Mouse (Mus musculus): ENCODE measurements around the gene Tmem88.

Tmem88 gene

DNA sequence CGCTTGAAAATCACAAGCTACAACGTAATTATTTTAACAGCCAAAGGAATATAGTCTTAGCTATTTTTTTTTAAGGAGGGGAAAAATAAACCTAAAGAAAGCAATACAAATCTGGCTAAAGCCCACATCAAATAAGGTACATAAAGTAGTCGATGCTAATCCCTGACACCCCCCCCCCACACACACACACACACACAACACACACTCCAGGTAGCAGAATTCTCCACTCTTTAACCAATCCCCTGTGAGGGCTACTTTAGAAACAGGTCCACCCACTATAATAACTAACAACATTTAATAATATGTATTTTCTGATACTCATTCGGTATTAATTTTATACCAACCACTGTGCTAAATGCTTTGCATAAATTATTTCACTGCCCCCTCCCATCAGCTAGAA, 18.5 kb upstream of the Tmem88 start:
- DNase-seq, result no peak

DNA sequence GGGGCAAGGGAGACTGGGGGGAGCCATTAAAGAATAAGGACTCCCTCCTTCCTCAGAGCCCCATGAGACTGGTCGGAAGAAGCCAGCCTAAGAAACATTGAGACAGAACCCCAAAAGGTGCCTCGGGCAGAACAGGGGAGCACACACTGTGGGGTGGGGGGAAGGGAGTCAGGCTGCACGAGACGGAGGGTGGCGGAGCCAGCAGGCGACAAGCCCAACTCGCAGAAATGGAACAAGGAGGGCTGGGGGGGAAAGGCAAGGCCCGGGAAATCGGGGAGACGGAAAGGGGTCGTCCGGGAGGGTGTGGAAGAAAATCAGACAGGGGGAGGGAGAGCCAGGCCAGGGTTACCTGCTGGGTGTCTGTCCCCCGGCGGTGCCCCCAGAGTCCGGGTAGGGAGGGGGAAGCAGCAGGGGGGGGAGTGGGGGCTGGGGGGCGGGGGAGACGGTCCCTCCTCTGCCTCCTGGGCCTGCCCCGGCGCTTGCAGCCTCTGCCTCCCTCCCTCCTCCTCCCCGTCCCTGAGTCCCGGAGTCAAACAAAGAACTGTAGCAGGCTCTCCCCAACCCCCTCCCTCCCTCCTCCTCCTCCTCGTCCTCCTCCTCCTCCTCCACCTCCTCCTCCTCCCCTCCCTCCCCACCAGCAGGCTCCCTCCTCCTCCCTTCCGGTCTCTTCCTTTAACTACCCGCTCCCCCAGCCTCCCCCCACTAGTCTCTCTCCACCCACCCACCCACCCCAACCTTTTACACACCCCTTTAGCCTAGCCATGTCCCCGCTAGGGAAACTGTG, 17.8 kb upstream of the Tmem88 start:
- DNase-seq, result peak; percentile 61 to 90

DNA sequence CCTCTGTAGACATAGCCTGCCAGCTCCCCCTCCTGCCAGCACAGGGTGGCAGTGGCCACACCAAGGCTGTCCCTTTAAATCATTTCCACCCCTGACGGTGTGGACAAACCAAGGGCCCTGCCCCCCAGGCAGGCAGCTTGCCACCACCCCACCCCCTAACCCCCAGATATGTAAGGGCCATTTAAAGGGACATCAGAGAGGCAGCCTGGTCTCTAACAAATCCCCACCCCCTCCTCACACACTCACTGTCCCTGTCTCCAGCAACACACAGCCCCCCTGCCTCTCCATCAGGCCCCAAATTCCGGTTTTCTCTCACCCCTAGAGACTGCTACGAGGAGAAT, 17.3 kb upstream of the Tmem88 start:
- DNase-seq, result peak; percentile 71 to 92

DNA sequence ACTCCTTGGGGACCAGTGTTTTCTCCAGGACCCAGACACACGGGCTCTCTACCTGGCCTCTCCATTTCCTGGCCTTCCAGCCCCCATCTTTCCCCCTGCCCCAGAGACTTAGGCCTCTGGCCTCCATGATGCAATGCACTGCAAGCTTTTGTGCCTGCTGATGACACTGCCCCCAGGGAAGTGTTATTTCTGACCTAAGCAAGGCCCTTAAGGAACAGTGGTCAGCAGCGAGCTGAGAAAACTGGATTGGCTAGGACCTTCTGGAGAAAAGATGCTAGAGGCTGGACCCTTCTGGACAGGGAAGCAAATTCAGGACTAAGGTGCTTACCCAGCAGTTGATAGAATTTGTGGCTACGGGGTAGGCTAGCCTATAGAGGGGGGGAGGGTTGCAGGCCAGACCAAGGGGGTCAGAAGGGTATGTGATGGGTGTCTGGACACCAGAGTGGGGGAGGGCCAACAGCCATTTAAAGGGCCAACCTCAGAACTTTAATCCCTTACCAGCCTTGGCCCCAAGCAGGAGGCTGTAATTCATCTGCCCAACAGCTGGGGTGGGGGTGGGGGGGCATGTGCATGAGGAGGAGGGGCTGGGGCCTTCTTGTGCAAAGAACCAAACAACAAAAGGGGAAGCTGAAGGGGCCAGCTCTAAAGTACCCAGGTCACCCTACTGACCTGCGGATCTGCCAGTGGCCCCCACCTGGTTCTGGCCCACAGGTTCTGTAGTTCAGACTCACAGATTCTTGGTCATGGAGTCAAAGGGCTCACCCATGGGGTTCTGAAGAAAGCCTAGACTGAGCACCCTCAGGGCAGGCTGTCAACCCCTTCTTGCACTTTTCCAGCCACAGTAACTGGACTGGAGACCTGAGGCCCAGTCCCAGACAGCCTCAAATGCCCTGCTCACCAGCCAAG, 16.6 kb upstream of the Tmem88 start:
- DNase-seq, result no peak

DNA sequence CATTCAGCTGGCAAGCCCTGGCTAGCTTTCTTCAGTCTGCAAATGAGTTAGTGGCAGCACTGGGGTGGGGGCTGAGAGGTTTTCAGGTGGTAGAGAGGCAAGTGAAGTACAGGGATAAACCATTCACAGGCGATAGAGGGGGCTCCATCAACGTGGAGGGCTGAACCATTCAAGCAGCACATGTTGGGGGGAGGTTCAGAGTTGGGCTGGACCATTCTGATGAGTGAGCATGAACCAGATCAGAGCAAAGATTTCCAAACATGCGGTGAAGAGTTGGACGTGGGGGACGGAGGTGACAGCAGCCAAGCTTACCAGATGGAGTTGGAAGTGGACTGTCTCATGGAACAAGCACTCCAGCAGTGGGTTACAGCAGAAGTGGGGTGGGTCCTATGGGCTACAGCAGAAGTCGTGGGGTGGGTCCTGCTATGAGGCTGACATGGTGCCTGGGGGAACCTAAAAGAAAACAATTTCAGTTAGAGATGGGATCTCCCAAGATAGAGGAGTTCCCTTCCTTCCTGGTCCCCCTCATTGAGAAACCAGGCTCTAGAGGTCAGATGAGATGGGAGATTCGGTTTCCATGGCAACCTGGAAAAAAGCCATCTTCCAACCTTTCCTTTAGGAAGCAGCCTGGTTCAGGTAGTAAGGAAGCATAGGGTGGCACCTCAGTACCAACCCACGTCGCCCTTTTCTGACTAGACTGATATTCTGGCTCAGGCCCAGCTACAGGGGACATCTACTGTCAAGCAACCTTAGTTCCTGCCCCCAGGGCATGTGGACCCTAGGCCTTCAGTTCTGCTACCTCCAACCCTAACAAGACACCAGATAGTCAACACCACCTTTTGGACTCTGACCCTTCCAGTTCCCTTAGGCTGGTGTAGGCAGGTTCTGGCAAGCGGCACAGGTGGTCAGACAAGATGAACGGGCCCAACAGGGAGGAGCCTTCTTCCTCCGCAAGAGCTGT, 15.5 kb upstream of the Tmem88 start, which contains the start of gene Kdm6b:
Gene Kdm6b, minus strand, starts transcription at position 455 of the 961 bp plus-strand sequence.
- DNase-seq, result peak; percentile 70 to 90

DNA sequence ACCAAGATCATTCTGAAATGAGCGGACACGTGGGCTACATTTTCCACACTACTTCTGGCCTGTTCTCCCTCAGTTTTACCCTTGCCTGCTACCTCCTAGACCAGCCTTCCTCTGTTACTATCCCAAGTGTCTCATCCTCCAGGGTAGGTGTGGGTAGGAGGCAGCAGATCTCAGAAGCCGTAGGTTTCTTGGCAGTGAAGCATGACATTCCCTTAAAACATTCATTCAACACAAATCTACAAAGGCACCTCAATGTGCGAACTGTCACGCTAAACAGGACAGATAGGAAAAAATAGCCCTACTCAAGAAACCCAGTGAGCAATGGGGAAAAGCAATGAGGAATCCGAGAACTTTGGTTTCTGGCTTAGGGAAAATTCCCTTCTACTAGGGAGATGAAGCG, 14.5 kb upstream of the Tmem88 start:
- peak in 1 of 2 experiments; percentile 14 for DNase-seq

DNA sequence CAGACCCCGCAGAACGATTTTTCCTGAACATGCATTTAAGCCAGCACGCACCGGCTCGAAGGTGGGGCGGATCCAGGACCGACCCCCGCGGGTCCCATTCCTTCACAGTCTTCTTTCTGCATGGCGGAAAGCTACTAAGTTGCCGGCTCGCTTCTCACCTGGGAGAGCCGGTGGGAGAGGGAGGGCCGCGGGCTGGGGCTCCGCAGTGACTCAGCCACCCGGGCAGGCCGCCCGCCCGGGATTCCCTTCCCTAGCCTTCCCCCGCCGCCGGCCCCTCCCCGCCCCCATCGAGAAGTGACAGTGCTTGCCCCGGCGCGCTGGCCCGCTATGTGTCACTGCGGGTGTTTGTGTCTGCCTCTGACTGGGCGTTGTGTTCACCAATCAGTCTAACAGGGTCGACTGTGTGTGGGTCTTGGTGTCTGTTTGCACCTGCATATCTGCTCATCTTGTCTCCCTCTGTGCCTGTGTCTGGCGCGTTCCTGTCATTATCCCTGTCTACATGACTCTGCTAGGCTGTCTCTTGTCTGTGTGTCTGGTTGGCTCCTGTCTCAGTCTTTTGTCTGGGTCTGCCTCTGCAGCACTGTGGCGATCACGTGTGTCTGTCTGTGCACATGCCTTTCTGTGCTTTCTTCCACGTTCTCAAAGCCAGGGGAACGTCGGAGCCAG, 13.6 kb upstream of the Tmem88 start:
- peak; percentile 74 to 86 for DNase-seq

DNA sequence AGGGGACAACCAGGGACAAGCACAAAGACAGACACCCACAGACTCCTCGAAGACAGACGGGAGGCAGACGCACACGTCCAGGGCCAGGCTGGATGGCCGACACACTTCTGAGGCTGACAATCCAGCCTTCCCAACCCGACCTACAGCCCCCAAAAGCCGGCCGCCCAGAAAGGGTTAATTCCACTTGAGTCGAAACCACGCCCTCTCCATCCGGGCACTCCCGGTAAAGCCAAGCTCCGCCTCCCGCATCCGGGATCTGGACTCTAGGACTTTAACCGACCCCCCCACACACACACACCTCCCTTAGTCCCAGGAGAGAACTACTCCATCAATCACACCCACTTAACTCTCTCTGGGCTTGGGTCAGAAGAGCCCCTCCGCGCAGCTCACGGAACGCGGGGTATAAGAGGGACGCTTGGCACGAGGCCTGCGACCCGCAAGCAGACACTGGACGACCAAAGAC, 13.1 kb upstream of the Tmem88 start:
- peak; percentile 98 to 100 for DNase-seq

DNA sequence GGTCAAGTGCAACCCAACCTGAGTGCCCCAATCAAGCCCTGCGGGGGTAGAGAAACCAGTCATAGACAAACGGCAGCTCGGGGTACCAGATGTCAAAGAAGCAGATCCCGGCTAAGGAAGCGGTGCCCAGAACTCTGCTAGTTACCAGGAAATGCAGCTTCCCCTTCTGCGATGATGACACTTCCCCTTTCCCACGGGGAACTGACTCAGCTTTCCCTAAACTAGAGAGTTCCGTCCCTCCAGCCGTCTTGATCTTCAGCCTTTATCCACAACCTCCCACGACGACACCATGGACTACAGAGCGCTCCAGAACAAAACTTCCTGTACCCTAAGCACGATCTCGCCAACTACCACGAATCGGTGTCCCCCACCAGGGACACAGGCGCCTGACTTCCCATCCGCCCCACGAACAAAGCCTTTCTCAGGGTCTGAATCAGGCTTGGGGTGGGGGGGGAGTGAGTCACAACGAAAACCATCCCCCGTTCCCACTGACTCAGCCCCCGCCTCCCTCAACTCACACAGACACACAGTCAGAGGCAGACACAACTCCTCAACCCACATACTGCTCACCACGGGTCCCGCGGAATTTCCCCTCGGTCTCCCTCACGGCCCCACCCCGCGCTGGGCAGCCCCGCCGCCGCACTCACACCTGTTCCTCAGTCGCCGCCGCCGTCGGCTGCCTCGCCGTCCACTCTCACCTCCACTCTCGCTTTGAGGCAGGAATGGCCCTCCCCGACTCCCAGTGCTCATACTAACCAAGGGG, 12.5 kb upstream of the Tmem88 start:
- peak; percentile 58 to 86 for DNase-seq

DNA sequence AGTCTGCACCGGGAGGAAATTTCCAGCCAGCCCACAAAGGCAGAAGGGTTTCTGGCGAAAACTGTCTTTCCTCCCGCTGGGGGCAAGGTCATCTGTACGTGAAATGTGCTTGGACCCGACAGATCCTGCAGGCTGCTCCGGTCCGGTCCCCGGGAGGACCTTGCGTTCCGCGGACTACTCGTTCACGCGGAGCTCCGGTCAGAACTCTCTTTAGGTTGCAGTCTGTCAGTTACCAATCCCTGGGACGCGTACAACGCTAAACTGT, 11.9 kb upstream of the Tmem88 start:
- no peak for DNase-seq

DNA sequence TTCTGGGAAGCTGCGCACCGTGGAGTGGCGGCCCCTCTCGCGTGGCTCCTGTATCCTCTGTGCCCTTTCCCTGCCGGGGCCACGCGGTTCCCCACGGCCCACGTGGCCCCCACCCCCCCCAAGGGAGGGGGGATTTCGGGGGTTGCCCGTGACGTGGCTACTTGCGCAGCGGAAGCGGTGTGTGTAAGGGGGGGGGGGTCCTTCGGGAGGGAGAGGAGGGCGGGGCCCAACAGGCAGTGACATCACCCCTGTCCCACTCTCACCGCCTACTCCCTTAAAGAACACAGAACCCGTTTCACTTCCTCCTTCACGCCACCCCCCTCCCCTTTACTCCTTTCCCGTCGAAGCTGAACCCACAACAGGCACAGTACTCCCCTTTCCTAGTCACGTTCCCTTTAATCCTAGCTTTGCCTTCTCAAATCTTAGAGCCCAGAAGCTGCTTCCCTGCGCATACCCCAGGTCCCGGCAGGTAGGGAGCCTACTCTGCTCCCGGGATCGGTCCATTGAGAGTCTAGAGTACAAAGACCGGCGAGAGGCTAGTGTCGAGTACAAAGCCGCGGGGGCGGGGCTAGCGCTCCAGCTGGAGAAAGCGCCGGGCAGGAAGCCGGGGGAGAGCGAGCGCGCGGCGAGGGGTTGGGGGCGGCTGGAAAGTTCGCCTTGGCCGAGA, 11.5 kb upstream of the Tmem88 start:
- peak; percentile 95 to 96 for DNase-seq

DNA sequence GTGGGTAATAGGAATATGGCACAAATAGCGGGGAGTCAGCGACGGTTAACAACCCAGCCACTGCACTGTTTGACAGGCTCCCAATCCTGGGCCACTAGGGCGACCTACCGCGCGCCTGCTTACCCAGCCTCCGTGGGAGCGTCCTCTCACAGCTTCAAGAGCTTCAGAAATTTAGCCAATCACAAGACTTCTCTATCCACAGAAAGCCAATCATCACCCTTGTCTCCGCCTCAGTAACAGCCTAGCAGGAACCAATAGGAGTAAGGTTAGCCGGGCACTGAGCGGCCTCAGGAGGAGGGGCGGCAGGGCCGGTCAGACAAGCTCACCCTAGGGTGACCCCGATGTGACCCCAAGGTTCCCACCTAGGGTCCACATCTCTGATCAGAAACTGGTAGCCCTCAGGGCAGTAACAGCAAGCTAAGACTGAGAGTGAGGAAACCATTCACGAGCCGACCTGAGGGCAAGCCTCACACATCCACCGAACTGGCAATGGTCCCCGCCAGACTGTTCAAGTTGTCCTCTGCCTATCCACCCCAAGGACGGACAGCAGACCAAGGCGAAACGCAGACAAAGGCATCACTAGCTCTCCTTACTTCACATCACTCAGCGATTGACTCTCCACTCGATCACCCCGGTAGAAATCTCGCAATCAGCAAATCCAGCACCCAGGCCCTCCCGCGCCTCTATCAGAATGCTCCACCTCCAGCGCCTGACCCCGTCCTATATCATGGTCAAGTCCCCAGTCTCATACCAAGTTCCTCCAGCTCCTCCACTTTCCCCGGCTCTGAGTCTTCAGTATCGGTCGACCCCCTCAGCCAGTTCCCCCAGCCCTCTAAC, 10.7 kb upstream of the Tmem88 start:
- DNase-seq, result peak; percentile 86 to 94

DNA sequence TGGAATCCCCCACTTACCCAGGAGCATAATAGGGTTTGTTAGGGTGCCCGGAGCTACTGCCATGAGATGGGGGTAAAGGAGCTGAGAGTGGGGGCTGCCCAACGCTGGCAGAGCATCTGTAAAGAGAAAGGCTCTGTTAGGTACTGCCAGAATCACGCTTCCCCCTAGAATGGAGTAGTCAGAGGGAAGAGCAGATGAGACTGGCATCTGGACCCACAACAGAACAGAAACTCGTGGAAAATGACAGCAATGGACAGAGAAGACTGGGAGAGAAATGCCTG, 9.6 kb upstream of the Tmem88 start:
- no peak for DNase-seq

DNA sequence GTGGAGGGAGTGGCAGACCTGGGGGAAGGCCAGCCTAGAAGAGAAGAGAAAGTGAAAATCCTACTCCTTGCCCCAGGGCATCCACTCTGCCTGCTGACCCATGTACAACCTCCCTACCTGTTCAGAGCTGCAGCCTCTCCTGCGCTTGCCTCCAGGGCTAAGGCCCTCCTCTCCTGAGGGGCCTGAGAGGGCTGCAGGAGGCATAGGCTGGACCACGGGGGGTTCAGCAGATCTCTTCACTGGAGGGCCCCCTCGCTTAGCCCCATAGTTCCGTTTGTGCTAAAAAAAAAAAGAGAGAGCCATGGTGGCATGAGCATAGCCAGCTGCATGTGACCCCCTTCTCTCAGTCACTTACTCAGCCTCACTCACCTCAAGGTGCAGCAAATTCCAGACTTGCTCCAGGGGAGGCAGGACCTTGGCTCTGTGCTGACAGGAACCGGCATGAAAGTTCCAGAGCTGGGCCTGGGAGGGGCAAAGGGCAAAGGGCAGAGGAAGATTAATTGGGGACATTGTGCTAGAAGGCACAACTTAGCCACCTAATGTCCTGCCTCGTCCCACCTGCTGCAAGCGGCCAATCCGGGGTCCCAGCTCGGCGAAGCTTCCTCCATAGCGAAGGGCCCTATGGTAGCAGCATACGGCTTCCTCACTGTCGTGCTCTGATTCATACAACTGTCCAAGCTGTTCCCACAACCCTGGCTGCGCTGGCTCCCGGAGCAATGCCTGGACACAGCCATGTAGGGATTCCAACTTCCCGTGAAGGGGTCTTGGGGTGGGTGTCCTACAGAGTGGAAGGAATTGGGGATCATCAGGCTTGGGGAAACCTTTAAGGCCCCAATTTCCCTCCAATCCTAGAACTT, 9.1 kb upstream of the Tmem88 start:
- peak in 1 of 2 experiments; percentile 73 for DNase-seq

DNA sequence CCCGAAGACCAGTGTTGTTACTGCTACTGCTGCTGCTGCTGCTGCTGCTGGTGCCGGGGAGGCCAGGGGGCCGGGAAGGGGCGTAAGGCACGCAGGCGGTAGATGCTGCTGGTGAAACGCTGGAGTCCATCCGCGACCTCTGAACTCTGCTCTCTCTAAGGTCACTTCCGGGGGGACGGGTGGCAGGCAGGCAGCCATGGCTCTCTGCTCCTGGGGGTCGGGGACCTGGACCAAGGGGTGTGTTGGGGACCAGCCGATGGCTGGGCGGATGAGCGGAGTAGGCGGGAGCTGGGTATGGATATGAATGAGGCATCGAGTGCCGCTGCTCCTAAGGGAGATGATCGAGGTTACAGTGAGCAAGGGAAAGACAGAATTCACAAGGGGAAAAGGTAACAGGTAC, 8.2 kb upstream of the Tmem88 start:
- peak in 1 of 2 experiments; percentile 48 for DNase-seq

DNA sequence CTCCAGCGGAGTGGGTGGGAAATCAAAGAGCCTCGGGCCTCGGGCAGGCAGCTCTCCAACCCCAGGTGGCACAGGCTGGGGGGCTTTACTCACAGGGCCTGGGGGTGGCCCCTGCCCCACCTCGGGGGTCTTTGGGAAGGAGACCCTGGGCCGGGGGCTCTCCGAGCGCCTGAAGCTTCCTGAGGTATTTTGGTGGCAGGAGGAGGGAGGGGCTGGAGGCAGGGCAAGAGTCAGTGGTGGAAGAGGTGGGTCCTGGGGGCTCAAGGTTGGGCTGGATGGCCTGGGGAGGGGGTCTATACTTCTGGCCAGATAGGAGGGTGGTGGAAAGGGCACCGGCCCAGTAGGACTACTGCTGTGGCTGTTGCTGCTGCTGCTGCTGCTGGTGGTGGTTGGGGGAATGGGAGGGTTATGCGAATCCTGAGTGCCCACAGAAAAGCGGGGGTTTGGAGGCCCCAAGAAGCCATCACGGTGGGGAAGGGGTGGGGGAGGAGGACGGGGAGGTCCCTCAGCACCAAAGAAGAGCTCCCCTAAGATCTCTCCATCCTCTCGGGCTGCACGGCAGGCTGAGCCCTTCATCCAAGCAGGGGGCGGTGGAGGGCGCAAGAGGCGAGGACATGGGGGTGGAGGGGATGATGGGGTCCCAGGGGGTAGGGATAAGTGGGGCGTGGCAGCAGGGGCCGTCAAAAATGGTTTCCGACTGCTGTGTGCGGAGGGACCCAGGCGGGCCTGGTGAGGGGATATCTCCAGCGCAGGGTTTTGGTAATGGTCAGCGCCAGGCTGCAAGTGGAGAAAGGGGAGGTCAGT, 7.6 kb upstream of the Tmem88 start:
- peak in 1 of 2 experiments; percentile 51 for DNase-seq

DNA sequence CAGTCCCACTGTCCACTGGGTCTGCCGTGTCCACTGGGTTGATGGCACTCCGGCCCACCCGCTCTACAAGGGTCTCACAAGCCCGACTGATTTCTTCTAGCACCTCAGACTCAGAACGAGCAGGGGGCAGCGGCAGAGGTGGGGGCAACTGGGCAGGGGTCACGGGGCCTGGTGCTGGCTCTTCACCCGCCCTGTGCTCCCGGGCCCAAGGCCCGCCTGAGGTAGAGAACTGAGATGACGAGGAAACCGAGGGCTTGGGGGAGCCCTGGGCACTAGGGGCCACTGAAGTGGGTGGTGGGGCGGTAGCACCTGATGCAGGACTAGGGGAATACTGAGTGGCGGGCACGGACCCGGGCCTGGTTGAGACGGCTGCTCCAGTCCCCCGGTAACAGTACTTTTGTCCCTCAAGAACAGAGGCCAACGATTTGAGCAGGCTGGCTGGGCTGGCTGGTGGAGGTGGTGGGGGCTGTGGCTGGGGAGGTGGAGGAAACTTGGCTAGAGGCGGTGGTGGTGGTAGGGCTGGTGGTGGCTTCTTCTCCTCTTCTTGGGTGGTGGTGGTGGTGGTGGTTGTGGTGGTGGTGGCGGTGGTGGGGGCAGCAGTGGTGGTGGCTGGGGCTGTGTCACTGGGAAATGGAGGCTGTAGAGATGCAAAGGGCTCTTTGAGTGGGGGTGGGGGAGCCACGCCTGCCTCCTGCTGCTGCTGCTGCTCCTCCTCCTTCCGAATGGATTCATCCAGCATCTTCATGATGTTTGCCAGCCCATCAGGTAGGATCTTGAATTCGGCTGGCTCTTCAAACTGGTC, 6.8 kb upstream of the Tmem88 start:
- peak in 1 of 2 experiments; percentile 44 for DNase-seq

Measured in kidney, postnatal 25 days (tissue).